Mouse (Mus musculus): ENCODE results near the gene 2310009B15Rik. TPM values are rescaled to one million over a fixed set of nuclear protein-coding genes. Genes with fewer than 3 reads are reported as not detected.

The 2310009B15Rik gene
- polyA plus RNA-seq, 1 experiment from 2014 or later, result 34.3 TPM

DNA sequence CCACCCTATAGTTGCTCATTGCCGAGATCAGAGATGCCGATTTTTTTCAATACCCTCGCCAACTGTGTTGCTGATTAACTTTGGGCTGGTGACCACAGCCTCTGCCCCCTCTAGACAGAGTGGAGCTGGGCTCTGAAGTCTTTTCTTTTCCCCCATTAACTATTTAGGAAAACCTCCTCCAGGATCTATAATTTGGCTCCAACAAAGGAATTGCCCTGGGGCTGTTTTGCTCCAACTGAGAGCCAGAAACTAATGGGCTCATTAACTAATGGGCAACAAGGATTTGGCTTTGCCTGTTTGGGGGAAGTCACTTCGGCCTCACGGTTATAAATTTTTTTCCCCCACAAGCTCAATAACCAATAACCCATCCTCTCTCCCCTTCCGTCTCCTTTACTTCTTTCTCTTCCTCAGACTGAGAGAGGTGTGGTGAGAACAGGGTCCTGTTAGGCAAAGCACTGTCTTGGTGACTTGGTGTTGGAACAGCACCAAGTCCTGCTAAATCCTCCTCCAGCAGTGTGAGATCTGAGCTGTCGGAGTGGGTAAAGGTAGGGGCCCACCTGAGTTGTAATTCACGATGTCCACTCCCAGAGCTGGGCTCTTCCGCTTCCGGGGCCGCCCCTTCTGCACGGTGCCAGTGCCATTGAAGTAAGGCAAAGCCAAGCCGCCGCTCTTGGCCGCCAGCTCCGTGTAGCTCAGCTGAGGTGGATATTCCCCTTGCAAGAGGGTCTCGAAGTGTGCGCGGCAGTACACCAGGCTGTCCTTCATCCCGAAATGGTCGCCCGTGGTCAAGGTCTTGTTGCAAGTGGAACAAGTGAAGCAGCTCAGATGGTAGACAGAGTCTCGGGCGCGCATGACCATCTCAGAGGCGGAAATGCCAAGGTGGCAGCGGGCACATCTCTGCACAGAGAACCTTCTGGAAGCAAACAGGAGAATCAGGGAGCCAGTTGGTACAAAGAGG, 18.6 kb downstream of the 2310009B15Rik start:
- peaks cover 54% of the 10 kb centered on the region for H3K27me3 ChIP-seq (ENCODE audit: control insufficient read depth, insufficient read depth, low read length)
- no peaks in the 10 kb centered on the region for H3K9me3 ChIP-seq (ENCODE audit: control insufficient read depth, low read length)
- no peaks in the 10 kb centered on the region for H3K36me3 ChIP-seq (ENCODE audit: control insufficient read depth, insufficient read depth, low read length)
- H3K4me3 ChIP-seq (ENCODE audit: low read depth, low read length), result peak overlapping the region; percentile 2; the same call in 1 of the 2 replicates
- H3K9ac ChIP-seq (replicated peaks; ENCODE audit: low read depth, low read length), result no peak overlapping the region
- H3K4me1 ChIP-seq (ENCODE audit: control insufficient read depth, insufficient read depth, low read length), result no peaks in the 10 kb centered on the region
- 0 out of 2 replicates have a peak overlapping the region, but pooled peaks have one; percentile 17 for H3K4me2 ChIP-seq (ENCODE audit: low read depth, low read length)
- peak; percentile 26; the same call in 1 of the 2 replicates for ATAC-seq (ENCODE audit: low read depth)
- WGBS, result 7% methylated on average over 27 of the region's 27 CpGs
- no peak overlapping the region for H3K27ac ChIP-seq (ENCODE audit: low read depth, low read length)

DNA sequence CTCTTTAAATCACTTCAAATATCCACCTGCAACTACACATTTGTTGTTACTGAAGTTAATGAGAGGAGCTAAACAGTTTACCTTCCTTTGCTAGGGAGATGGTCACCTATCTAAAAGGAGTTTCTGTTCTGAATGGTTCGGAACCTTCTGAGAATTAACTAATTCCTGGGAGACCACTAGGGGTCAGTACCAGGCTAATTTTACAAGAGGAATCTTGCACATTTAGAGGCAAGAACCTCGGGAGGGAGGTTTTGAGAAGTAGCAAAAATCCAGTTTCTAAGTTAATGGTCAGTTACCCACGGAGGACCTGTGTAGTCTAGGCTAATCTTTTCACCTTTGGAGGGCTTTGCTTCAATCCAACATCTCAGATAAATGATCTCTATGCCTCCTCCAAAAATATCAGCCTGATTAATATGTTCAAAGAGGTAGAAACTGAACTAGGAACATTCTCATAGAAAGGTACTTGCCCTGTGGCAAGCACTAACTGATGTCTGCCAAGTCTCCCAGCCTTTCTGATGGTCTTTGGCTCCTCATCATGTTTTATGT, 21.2 kb downstream of the 2310009B15Rik start:
- ATAC-seq (ENCODE audit: low read depth), result no peak
- H3K9ac ChIP-seq (replicated peaks; ENCODE audit: low read depth, low read length), result no peak overlapping the region
- no peak overlapping the region for H3K4me2 ChIP-seq (ENCODE audit: low read depth, low read length)
- H3K36me3 ChIP-seq (ENCODE audit: control insufficient read depth, insufficient read depth, low read length), result no peaks in the 10 kb centered on the region
- H3K4me3 ChIP-seq (ENCODE audit: low read depth, low read length), result no peak overlapping the region
- H3K27me3 ChIP-seq (ENCODE audit: control insufficient read depth, insufficient read depth, low read length), result peaks cover 67% of the 10 kb centered on the region
- H3K27ac ChIP-seq (ENCODE audit: low read depth, low read length), result no peak overlapping the region
- 1% methylated on average over 3 of the region's 3 CpGs for WGBS
- H3K9me3 ChIP-seq (ENCODE audit: control insufficient read depth, low read length), result no peaks in the 10 kb centered on the region
- no peaks in the 10 kb centered on the region for H3K4me1 ChIP-seq (ENCODE audit: control insufficient read depth, insufficient read depth, low read length)

- no peaks in the 10 kb centered on the region for H3K36me3 ChIP-seq (ENCODE audit: control insufficient read depth, insufficient read depth, low read length)
- H3K4me1 ChIP-seq (ENCODE audit: control insufficient read depth, insufficient read depth, low read length), result no peaks in the 10 kb centered on the region
- H3K4me2 ChIP-seq (ENCODE audit: low read depth, low read length), result peak overlapping the region; percentile 31
- no peaks in the 10 kb centered on the region for H3K9me3 ChIP-seq (ENCODE audit: control insufficient read depth, low read length)
- ATAC-seq (ENCODE audit: low read depth), result peak; percentile 79
- H3K27ac ChIP-seq (ENCODE audit: low read depth, low read length), result no peak overlapping the region
- WGBS, result 0% methylated on average over 16 of the region's 16 CpGs
- no peak overlapping the region for H3K4me3 ChIP-seq (ENCODE audit: low read depth, low read length)
- H3K9ac ChIP-seq (replicated peaks; ENCODE audit: low read depth, low read length), result no peak overlapping the region
- H3K27me3 ChIP-seq (ENCODE audit: control insufficient read depth, insufficient read depth, low read length), result peaks cover 38% of the 10 kb centered on the region
Measured at GRCm38 (mm10) chr1:138831309-138831708, 25.3 kb downstream of the 2310009B15Rik start.

- Histone ChIP-seq H3K4me1 (ENCODE audit: control insufficient read depth, insufficient read depth, low read length) (no peaks in the 10 kb centered on the region), H3K27ac (ENCODE audit: low read depth, low read length) (no peak overlapping the region), H3K27me3 (ENCODE audit: control insufficient read depth, insufficient read depth, low read length) (peaks cover 1% of the 10 kb centered on the region; the same call in 1 of the 2 replicates), H3K36me3 (ENCODE audit: control insufficient read depth, insufficient read depth, low read length) (no peaks in the 10 kb centered on the region), H3K4me3 (ENCODE audit: low read depth, low read length) (no peak overlapping the region), H3K4me2 (ENCODE audit: low read depth, low read length) (no peak overlapping the region), H3K9me3 (ENCODE audit: control insufficient read depth, low read length) (no peaks in the 10 kb centered on the region), H3K9ac (replicated peaks; ENCODE audit: low read depth, low read length) (no peak overlapping the region)
- ATAC-seq (ENCODE audit: low read depth), result no peak
- WGBS, result 64% methylated on average over 6 of the region's 6 CpGs
Measured at GRCm38 (mm10) chr1:138826841-138827240, 29.8 kb downstream of the 2310009B15Rik start.

GRCm38 (mm10) chr1:138822985-138823322, 33.7 kb downstream of the 2310009B15Rik start:
- no peaks in the 10 kb centered on the region for H3K27me3 ChIP-seq (ENCODE audit: control insufficient read depth, insufficient read depth, low read length)
- no peak overlapping the region for H3K4me3 ChIP-seq (ENCODE audit: low read depth, low read length)
- H3K27ac ChIP-seq (ENCODE audit: low read depth, low read length), result no peak overlapping the region
- ATAC-seq (ENCODE audit: low read depth), result no peak
- H3K4me2 ChIP-seq (ENCODE audit: low read depth, low read length), result no peak overlapping the region
- no peaks in the 10 kb centered on the region for H3K4me1 ChIP-seq (ENCODE audit: control insufficient read depth, insufficient read depth, low read length)
- no peaks in the 10 kb centered on the region for H3K9me3 ChIP-seq (ENCODE audit: control insufficient read depth, low read length)
- 100% methylated on average over 1 of the region's 1 CpGs for WGBS
- H3K36me3 ChIP-seq (ENCODE audit: control insufficient read depth, insufficient read depth, low read length), result no peaks in the 10 kb centered on the region
- H3K9ac ChIP-seq (replicated peaks; ENCODE audit: low read depth, low read length), result no peak overlapping the region

- no peaks in the 10 kb centered on the region for H3K36me3 ChIP-seq (ENCODE audit: control insufficient read depth, insufficient read depth, low read length)
- no peak overlapping the region for H3K27ac ChIP-seq (ENCODE audit: low read depth, low read length)
- no peak overlapping the region for H3K9ac ChIP-seq (replicated peaks; ENCODE audit: low read depth, low read length)
- no peak for ATAC-seq (ENCODE audit: low read depth)
- H3K27me3 ChIP-seq (ENCODE audit: control insufficient read depth, insufficient read depth, low read length), result no peaks in the 10 kb centered on the region
- 93% methylated on average over 7 of the region's 7 CpGs for WGBS
- no peaks in the 10 kb centered on the region for H3K9me3 ChIP-seq (ENCODE audit: control insufficient read depth, low read length)
- no peak overlapping the region for H3K4me3 ChIP-seq (ENCODE audit: low read depth, low read length)
- no peak overlapping the region for H3K4me2 ChIP-seq (ENCODE audit: low read depth, low read length)
- no peaks in the 10 kb centered on the region for H3K4me1 ChIP-seq (ENCODE audit: control insufficient read depth, insufficient read depth, low read length)
Measured at GRCm38 (mm10) chr1:138822255-138822984, 34.2 kb downstream of the 2310009B15Rik start.

Other genes with a start within 250 kb of the 2310009B15Rik start
- gene Nek7, start 236.7 kb downstream of the 2310009B15Rik start, polyA plus RNA-seq (2014; fragmentation: Nextera tagmentation; extraction: Ambion mirVana), result 8.0 and 15.6 TPM in 2 replicates
- gene Lhx9, start 8.3 kb downstream of the 2310009B15Rik start, polyA plus RNA-seq (2014; fragmentation: Nextera tagmentation; extraction: Ambion mirVana), result 4.9 and 6.1 TPM in 2 replicates
- 11.0 and 11.7 TPM in 2 replicates for gene Dennd1b, start 106.6 kb upstream of the 2310009B15Rik start, polyA plus RNA-seq (2014; fragmentation: Nextera tagmentation; extraction: Ambion mirVana)

Data from neural tube, embryonic 14.5 days (tissue).